Mouse (Mus musculus): Measurements from ENCODE around the gene Slit3.

Gene Slit3

GRCm38 (mm10) chr11:35468847-35469246 lies 347.8 kb downstream of the Slit3 start:
- no peak for DNase-seq (ENCODE audit: low spot score in 2 of 2)

DNA sequence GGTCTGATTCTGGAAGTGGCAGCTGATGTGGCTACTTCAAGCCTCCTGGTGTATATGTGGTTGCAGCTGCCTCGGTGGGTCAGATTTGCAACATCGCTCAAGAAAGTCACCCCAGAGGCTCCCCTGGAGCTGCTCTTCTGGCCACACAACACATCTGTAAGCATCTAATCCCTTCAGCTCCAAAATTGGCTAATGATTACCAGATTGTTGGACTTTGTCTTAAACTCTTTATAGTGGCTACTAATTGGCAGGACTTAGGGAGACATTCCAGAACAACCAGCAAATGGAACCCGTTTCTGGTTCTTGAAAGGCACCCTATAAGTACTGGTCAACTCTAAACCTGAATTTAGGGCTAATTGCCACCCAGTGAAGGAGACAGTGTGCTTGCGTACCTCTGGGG lies 348.9 kb downstream of the Slit3 start:
- no peak for DNase-seq (ENCODE audit: low spot score in 2 of 2)

- DNase-seq (ENCODE audit: low spot score in 2 of 2): no peak
These were observed 349.8 kb downstream of the Slit3 start for GRCm38 (mm10) chr11:35470853-35471252.

DNA sequence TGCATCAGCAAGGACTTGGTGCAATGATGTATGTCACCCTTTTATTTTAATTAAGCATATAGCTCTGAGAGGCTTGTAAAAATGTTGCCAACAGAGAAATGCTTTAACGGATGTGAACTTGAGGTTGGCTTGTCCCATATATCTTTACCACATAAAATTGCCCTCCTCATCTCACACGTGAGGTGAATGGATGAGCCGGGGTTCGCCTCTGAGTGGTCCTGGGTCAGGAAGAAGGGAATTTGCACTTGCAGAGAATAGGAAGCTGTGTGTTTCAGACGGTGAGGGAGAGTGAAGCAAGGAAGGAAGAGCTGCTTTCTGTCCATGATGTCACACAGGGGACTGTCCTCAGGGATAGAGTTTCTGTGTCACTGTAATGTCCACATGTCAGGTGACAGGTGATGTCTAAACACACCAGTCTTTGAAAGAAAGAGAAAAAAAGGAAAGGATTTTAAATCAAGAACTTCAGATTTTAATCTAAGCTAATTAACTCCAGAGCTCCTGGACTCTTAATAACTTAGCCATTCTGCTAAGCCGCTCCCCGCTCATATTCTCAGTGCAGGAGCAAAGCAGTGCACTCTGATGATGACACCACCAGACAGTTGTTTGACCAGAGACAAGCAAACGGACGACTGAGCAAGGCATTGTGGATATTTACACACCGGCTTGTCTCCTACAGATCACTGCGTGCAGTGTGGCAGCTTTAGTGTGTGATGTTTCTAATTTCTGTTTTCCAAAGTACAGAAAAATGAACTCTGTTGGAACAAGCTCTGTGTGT lies 352.0 kb downstream of the Slit3 start:
- no peak for DNase-seq (ENCODE audit: low spot score in 2 of 2)

- no peak for DNase-seq (ENCODE audit: low spot score in 2 of 2)
These were observed 352.6 kb downstream of the Slit3 start for GRCm38 (mm10) chr11:35473617-35473996.

- peak in 1 of 2 experiments; percentile 50 for DNase-seq (ENCODE audit: low spot score in 2 of 2)
These were observed 359.1 kb downstream of the Slit3 start for GRCm38 (mm10) chr11:35480146-35480545.

DNA sequence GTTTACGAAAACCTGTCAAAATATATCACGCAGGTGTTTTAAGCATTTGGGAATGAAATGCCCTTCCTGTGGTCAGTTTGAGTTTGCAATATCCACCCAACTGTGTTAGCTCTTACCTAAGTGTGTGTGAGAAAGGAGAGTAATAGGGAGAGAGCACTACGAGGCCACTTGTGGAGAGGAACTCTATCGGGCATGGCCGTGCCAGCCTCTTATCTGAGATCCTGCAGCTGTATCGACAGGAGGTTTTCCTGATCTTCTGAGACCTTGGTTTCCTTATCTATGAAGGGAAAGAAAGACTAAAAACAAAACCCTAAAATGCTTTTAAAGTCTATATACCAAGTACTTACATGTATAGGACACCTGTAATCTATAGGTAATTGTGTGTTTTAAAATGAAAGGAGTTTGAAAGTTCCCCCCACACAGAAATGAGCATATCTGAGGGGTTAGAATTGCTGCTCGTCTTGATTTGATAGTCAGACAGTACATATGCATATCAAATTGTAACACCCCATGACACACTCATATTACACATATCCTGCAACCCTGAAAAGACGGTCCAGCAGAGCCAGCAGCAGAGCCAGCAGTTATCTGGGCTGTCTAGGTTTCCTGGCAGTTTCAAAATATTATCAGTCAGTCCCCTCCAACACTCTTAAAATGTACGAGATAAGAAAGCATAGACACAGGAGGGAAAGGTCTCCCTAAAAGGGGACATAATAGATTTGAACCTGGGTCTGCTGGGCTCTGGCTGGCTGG lies 360.8 kb downstream of the Slit3 start:
- no peak for DNase-seq (ENCODE audit: low spot score in 2 of 2)

- DNase-seq (ENCODE audit: low spot score in 2 of 2): no peak
These were observed 366.9 kb downstream of the Slit3 start for GRCm38 (mm10) chr11:35487966-35488365.

- DNase-seq (ENCODE audit: low spot score in 2 of 2): no peak
These were observed 370.7 kb downstream of the Slit3 start for GRCm38 (mm10) chr11:35491701-35492100.

GRCm38 (mm10) chr11:35496874-35497273 lies 375.9 kb downstream of the Slit3 start:
- no peak for DNase-seq (ENCODE audit: low spot score in 2 of 2)

- no peak for DNase-seq (ENCODE audit: low spot score in 2 of 2)
These were observed 376.9 kb downstream of the Slit3 start for GRCm38 (mm10) chr11:35497961-35498360.

DNA sequence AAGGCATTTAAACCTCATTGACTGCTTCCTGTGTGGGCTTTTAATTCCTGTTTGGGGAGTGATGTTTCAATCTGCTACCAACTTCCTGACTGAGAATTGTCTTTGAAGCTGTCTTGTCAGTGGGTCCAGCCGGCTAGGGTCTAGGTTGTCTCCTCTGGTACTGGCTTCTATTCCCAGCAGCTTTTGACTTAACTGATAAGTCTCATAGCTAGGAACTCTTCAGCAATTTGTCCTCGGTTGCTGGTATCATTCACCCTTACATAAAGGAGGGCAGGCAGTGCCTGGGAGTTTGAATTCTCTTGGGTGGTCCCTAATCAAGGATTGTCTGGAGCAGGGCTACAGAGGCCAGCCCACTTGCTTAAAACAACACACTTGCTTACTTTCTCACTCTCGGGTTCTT lies 381.1 kb downstream of the Slit3 start:
- DNase-seq (ENCODE audit: low spot score in 2 of 2): no peak

DNA sequence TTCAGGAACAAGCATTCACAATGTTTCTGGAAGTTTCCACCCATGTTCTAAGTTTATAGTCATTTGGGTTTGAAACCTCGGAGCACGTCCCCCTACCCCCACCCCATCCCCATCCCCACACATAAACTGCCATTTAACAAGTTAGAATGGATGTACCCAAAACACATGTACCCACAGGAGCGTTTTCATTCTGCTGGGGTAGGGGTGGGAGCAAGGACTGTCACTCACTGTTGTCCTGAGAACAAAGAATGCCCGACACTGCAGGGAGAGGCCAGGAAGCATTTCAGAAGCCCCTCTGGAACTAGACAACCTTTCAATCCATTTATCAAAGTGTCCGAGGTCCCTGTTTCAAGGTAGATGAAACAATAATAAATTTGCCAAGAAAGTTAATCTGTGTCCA lies 383.0 kb downstream of the Slit3 start:
- DNase-seq (ENCODE audit: low spot score in 2 of 2): no peak

- DNase-seq (ENCODE audit: low spot score in 2 of 2): no peak
These were observed 383.9 kb downstream of the Slit3 start for GRCm38 (mm10) chr11:35504916-35505315.

- DNase-seq (ENCODE audit: low spot score in 2 of 2): no peak
These were observed 384.3 kb downstream of the Slit3 start for GRCm38 (mm10) chr11:35505316-35505715.

GRCm38 (mm10) chr11:35505817-35506216 lies 384.8 kb downstream of the Slit3 start:
- no peak for DNase-seq (ENCODE audit: low spot score in 2 of 2)

DNA sequence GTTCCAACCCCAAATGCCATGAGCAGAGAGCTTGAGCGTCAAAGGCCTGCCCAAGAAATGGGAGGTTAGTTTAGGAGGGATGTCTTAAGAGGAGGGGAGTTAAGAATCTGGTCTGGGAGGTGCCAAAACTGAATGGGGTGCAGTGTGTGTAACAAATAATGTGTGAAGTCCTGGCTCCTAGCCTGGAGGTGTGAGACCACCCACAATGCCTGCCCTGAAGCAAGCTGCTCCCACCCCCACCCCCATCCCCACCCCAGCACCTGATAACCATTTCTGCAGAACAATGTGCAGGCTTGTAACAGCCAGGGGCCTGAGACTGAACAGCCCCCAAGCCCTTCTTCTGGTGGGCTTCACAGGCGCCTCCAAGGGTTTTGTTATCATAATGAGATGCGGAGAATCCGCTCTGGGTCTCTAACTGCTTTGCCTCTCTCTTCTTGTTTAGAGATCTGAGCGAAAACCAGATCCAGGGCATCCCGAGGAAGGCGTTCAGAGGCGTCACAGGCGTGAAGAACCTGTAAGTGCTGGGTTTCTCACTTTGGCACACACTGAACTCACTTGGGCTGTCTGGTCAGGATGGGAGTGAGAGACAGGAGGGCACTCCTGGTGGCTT lies 386.9 kb downstream of the Slit3 start:
- DNase-seq (ENCODE audit: low spot score in 2 of 2): no peak

DNA sequence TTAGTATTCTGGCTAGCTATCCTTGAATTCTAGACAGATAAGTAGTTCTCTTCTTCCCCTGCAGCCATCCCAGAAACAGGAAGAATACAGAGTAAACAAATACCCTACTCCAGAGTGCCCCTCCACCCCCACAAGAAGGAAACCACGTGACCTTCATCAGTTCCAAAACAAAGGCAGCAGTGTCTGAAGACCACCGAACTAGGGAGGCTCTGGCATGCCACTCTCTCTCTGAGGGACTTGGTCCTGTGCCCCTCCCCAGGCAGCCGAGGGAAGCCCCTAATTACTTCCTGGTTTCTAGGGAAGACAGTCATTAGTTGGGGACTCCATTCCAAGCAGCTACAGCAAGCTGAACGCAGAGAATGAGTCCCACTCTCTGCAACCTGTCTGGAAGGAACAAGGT lies 391.7 kb downstream of the Slit3 start:
- DNase-seq (ENCODE audit: low spot score in 2 of 2): peak in 1 of 2 experiments; percentile 33

- no peak for DNase-seq (ENCODE audit: low spot score in 2 of 2)
These were observed 392.3 kb downstream of the Slit3 start for GRCm38 (mm10) chr11:35513343-35513742.

DNA sequence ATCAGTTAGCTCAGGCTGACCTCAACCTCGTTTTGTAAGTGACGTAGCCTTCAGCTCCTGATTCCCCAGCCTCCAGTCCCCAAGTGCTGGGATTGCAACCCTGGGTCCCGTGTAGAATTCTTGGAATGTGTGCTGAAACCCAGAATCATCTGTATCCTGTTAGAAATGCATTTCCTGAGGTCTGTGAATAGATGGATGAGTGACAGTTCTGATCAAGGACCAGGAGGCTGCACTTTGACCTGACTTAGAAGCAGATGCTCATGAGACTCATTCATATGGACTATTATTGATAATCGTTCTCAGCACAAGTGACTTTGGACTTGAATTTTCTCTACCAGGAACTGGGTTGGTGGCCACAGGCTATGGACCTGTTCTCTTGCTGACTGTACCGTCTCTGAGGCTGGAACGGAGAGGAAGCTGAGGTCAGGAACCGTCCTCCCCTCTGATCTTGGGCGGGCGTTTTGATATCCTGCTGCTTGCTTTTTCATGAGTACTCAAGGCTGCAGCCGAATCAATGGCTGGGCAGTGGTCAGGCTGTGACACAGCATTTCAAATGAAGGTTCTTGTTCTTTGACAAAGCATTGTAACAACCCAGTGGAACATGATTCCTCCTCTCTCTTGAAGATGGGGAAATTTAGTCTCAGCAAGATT lies 401.9 kb downstream of the Slit3 start:
- no peak for DNase-seq (ENCODE audit: low spot score in 2 of 2)

DNA sequence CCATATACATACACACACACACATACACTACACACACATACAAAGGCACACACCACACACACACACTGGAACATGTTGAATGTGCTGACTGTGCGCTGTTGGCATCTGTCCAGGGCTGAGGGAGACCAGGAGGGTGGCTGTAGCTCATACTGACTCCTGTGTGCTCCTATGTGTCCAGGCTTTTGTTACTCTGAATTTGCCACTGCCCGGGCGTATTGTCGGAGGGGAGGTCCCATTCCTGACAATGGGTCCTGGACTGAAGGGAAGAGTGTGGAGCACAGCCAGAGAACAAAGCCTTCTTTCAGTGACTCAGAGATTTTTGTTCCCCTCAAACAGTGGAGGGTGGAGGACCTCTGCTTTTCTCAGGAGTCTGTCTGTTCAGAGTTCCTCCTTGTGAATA lies 402.7 kb downstream of the Slit3 start:
- no peak for DNase-seq (ENCODE audit: low spot score in 2 of 2)

DNA sequence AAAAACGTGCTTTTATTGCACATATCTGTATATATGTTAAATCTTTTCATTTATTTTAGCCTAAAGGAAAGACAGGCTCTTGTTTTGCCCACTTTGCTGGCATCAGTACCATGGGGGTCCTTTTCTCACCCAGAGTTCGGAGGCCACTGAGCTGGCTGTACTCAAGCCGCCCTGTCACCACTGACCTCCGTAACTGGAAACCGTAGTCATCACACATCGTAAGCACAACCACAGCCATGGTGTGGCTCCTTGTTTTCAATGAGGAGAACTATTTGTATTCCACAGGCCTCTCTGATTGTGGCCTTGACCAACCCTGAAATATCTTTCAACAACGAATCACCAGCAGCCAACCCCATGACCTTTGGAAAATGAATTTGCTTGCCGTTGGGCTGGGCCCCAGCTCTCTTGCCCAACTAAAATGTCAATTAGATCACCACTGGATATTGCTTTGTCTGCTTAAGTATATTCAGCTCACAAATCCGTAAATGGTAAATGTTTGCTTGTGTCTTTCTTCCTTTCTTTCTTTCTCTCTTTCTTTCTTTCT lies 405.3 kb downstream of the Slit3 start:
- no peak for DNase-seq (ENCODE audit: low spot score in 2 of 2)
